Mouse (Mus musculus) forebrain, embryonic 16.5 days (tissue): Measurements from ENCODE around the gene Mid1. TPM values are rescaled to one million over a fixed set of nuclear protein-coding genes. Genes with fewer than 3 reads are reported as not detected.
A peak's percentile ranks its signal among the peaks of the same experiment; 100 is the strongest.
"Not testable (repeated sequence)": the region's sequence is repeated elsewhere in the genome, so short reads cannot be mapped to it uniquely, and the experiment has no call there.

Experiments used
- ATAC-seq: fragments of 200-750 bp; cut with Nextera tagmentation; 2 replicates; pipeline ENCODE4 v1.8.0; 2017; ENCODE audit warnings: mild to moderate bottlenecking, moderate library complexity
- H3K27ac ChIP-seq: fragments of 300-500 bp; sonication (generic); 2 replicates; pipeline ENCODE4 v1.5.1; 2014; ENCODE audit warnings: low read length, control low read depth
- H3K27me3 ChIP-seq: fragments of 300-500 bp; sonication (generic); replicated peaks from 2 replicates; pipeline ENCODE4 v1.6.1; 2014; ENCODE audit warnings: low read length; ENCODE audit not compliant: control insufficient read depth, insufficient read depth
- H3K36me3 ChIP-seq: fragments of 300-500 bp; sonication (generic); 2 replicates; pipeline ENCODE4 v1.6.1; 2014; ENCODE audit not compliant: control insufficient read depth, insufficient read depth
- H3K4me1 ChIP-seq: fragments of 300-500 bp; sonication (generic); replicated peaks from 2 replicates; pipeline ENCODE4 v1.6.1; 2014; ENCODE audit warnings: low read length; ENCODE audit not compliant: control insufficient read depth, insufficient read depth
- H3K4me2 ChIP-seq: fragments of 300-500 bp; sonication (generic); 2 replicates; pipeline ENCODE4 v1.6.1; 2014; ENCODE audit warnings: mild to moderate bottlenecking, low read length, control low read depth
- H3K4me3 ChIP-seq: fragments of 300-500 bp; sonication (generic); replicated peaks from 2 replicates; pipeline ENCODE4 v1.5.1; 2014; ENCODE audit warnings: mild to moderate bottlenecking, low read length, control low read depth
- H3K9ac ChIP-seq: fragments of 300-500 bp; sonication (generic); replicated peaks from 2 replicates; pipeline ENCODE4 v1.6.1; 2014; ENCODE audit warnings: low read depth, low read length, control low read depth
- H3K9me3 ChIP-seq: fragments of 300-500 bp; sonication (generic); 2 replicates; pipeline ENCODE4 v1.6.1; 2016; ENCODE audit warnings: low read length; ENCODE audit not compliant: control insufficient read depth
- WGBS: fragments of 180-500 bp; shearing (Covaris S2); extraction: QIAGEN DNeasy Blood & Tissue Kit; methylation state at CpG from one replicate; pipeline ENCODE4 v1.1.7; 2014; 5-methylcytosine and 5-hydroxymethylcytosine counted together
- polyA plus RNA-seq: library from polyadenylated mRNA; unstranded; fragments of >200 nt; fragmentation: Nextera tagmentation; extraction: Ambion mirVana; gene quantifications from 2 replicates; pipeline ENCODE4 v1.2.1, GENCODE M21; 2015

Gene Mid1
- polyA plus RNA-seq, 1 experiment from 2014 or later = 10.0 TPM

DNA sequence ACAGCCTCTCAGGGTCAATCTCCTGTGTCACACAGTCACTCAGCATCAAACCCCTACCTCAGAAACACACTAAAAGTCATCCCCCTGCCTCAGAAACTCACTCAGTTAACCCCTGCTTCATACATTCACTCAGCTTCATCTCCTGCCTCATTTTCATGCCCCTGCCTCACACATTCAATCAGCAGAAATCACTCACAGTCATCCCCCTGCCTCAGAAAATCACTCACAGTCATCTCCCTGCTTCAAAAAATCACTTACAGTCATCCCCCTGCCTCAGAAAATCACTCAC, 323.1 kb downstream of the Mid1 start:
- not testable (repeated sequence) for H3K27me3 ChIP-seq, ATAC-seq, H3K4me3 ChIP-seq, H3K27ac ChIP-seq, H3K9ac ChIP-seq, H3K36me3 ChIP-seq, H3K4me1 ChIP-seq, H3K4me2 ChIP-seq
- H3K9me3 ChIP-seq = peaks cover 18% of the 10 kb centered on the region

DNA sequence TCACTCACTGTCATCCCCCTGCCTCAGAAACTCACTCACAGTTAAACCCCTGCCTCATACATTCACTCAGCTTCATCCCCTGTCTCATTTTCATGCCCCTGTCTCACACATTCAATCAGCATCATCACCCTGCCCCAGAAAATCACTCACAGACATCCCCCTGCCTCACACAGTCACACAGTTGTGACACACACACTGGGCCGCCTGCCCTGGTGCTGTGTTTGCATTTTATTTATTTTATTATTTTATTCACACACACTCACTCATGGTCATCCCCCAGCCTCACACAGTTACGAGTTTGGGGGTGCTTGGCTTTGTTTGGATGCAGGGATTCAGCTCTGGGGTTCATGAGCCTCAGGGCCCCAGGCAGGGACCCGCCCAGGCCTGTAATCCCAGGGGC, 323.6 kb downstream of the Mid1 start:
- H3K9me3 ChIP-seq = peaks cover 18% of the 10 kb centered on the region
- WGBS = 20% methylated on average over 3 of the region's 3 CpGs
- ATAC-seq, H3K4me3 ChIP-seq, H3K4me1 ChIP-seq, H3K27ac ChIP-seq, H3K4me2 ChIP-seq, H3K9ac ChIP-seq, H3K27me3 ChIP-seq, H3K36me3 ChIP-seq: not testable (repeated sequence)

DNA sequence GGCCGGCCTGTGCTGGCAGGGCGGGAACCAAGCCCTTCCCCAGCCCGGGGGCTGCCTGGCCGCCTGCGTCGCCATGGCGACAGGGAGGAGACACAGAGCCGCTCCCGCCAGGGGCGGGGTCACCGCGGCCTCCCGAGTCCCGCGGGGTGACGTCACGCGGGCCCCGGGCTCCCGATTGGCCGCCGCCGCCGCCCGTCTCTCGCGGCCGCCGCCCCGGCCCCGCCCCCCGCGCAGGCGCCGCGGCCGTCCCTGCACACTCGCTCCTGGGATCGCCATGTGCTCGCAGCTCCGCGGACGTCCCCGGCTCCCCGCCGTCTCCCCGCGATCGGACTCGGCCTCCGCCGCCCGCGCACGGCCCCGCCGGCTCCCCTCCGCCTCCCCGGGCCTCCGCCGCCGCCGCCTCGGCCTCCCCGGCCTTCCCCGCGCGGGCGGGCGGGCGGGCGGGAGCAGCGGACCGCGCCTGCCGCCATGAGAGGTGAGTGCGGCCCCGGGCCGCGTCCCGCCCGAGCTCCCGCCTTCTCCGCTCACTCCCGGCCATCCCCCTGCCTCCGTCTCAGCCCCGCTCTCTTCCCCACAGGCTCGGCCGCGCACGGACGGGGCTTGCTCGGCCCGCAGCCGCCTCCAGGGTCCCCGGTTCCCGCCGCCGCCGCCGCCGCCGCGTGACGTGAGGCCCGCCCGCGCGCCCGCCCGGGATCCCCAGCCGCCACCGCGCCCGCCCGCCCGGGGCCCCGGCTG, 324.2 kb downstream of the Mid1 start, which contains the start of gene Gm21887:
TSS of gene Gm21887 (plus strand) at position 644 of the 735 bp plus-strand sequence.
- H3K9ac ChIP-seq = peak within 1 kb of the TSS; percentile 63
- H3K27me3 ChIP-seq, H3K36me3 ChIP-seq, H3K4me1 ChIP-seq: not testable (repeated sequence)
- peak; percentile 85 for ATAC-seq
- peaks cover 18% of the 10 kb centered on the region for H3K9me3 ChIP-seq
- H3K4me3 ChIP-seq = peak within 1 kb of the TSS; percentile 48
- peak within 1 kb of the TSS; percentile 77 for H3K27ac ChIP-seq
- WGBS = 55% methylated on average over 116 of the region's 118 CpGs
- H3K4me2 ChIP-seq = peak within 1 kb of the TSS; percentile 36

DNA sequence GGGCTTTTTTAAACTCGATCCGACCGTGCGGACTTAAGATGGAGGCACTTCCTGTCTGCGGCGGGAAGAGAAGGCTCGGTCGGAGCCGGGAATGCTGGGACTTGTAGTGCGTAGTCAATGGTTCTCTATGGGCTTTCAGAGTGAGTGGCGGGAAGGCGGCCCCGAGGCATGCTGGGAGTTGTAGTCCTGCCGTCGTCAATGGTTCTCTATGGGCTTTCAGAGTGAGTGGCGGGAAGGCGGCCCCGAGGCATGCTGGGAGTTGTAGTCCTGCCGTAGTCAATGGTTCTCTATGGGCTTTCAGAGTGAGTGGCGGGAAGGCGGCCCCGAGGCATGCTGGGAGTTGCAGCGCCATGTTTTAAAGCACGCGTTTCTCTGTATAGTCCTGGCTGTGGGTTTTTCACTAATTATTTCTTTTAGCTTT, 324.8 kb downstream of the Mid1 start:
- peak overlapping the region; percentile 77 for H3K27ac ChIP-seq
- H3K4me2 ChIP-seq, H3K36me3 ChIP-seq, H3K27me3 ChIP-seq, H3K4me1 ChIP-seq: not testable (repeated sequence)
- WGBS = 52% methylated on average over 25 of the region's 25 CpGs
- ATAC-seq = peak; percentile 96
- H3K9ac ChIP-seq = peak overlapping the region; percentile 63
- H3K4me3 ChIP-seq = peak overlapping the region; percentile 48
- H3K9me3 ChIP-seq = peaks cover 18% of the 10 kb centered on the region

DNA sequence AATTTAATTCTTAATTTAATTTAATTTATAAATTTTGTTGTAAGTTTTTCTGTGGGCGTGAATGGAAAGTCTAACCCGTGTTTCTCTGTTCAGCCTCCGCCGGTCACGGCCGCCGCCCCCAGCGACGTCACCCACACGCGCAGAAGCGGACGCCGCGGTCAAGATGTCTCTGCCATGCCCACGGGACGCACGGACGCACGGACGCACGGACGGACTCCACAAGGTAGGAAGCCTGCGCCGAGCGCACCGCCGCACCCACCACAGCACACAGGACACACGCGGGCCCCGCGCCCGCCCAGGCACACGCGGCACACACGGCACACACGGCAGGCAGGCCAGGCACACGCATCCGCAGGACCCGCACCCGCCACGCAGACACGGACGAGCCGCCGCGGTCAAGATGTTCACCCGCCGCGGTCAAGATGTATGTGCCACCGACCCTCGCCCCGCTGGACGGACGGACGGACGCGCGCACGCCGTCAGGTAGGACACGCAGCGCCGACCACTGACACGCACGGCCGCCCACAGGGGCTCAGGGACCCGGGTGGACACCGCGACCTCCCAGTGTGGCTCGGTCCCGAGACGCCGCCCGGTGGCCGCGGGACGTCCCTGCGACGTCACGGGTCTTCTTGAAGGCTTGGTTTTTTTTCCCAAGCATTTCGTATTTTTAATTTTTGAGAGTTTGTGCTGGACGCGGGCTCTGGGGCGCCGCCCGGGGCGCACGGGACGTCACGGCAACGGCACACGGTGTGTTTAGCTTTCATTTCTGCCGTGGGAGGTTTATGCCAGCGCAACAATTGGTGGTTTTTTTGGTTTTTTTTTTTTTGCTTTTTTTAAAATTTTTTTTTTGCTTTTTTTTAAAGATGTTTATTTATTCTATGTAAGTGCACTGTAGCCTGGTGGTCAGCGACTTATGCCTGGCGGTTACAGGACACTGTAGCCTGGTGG, 325.9 kb downstream of the Mid1 start:
- not testable (repeated sequence) for H3K27me3 ChIP-seq, H3K9ac ChIP-seq, H3K27ac ChIP-seq, H3K4me1 ChIP-seq, H3K36me3 ChIP-seq
- peak; percentile 2; the same call in 1 of the 2 replicates for ATAC-seq
- peak overlapping the region; percentile 10; the same call in 1 of the 2 replicates for H3K4me3 ChIP-seq
- peaks cover 18% of the 10 kb centered on the region for H3K9me3 ChIP-seq
- H3K4me2 ChIP-seq = peak overlapping the region; percentile 36
- WGBS = 83% methylated on average over 97 of the region's 97 CpGs

DNA sequence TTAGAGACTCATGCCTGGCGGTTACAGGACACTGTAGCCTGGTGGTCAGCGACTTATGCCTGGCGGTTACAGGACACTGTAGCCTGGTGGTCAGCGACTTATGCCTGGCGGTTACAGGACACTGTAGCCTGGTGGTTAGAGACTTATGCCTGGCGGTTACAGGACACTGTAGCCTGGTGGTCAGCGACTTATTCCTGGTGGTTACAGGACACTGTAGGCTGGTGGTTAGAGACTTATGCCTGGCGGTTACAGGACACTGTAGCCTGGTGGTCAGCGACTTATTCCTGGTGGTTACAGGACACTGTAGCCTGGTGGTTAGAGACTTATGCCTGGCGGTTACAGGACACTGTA, 326.5 kb downstream of the Mid1 start:
- ATAC-seq, H3K9ac ChIP-seq, H3K4me1 ChIP-seq, H3K36me3 ChIP-seq, H3K4me2 ChIP-seq, H3K27me3 ChIP-seq, H3K27ac ChIP-seq, H3K4me3 ChIP-seq: not testable (repeated sequence)
- 100% methylated on average over 1 of the region's 10 CpGs for WGBS
- H3K9me3 ChIP-seq = peaks cover 18% of the 10 kb centered on the region

DNA sequence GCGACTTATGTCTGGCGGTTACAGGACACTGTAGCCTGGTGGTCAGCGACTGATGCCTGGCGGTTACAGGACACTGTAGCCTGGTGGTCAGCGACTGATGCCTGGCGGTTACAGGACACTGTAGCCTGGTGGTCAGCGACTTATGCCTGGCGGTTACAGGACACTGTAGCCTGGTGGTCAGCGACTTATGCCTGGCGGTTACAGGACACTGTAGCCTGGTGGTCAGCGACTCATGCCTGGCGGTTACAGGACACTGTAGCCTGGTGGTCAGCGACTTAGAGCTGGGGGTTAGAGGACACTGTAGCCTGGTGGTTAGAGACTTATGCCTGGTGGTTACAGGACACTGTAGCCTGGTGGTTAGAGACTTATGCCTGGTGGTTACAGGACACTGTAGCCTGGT, 328.4 kb downstream of the Mid1 start:
- WGBS = no CpG with 5 or more reads among the region's 13 CpGs
- H3K4me3 ChIP-seq, H3K27me3 ChIP-seq, H3K9ac ChIP-seq, H3K4me1 ChIP-seq, H3K4me2 ChIP-seq, H3K27ac ChIP-seq, ATAC-seq: not testable (repeated sequence)
- H3K36me3 ChIP-seq = peaks cover 12% of the 10 kb centered on the region
- peaks cover 20% of the 10 kb centered on the region for H3K9me3 ChIP-seq

DNA sequence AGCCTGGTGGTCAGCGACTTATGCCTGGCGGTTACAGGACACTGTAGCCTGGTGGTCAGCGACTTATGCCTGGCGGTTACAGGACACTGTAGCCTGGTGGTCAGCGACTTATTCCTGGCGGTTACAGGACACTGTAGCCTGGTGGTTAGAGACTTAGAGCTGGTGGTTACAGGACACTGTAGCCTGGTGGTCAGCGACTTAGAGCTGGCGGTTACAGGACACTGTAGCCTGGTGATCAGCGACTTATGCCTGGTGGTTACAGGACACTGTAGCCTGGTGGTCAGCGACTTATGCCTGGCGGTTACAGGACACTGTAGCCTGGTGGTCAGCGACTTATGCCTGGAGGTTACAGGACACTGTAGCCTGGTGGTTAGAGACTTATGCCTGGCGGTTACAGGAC, 329.0 kb downstream of the Mid1 start:
- not testable (repeated sequence) for H3K27me3 ChIP-seq, H3K4me2 ChIP-seq, H3K9ac ChIP-seq, H3K4me1 ChIP-seq, ATAC-seq, H3K27ac ChIP-seq, H3K4me3 ChIP-seq
- Histone ChIP-seq H3K9me3 (peaks cover 25% of the 10 kb centered on the region), H3K36me3 (peaks cover 16% of the 10 kb centered on the region)
- 86% methylated on average over 4 of the region's 13 CpGs for WGBS

DNA sequence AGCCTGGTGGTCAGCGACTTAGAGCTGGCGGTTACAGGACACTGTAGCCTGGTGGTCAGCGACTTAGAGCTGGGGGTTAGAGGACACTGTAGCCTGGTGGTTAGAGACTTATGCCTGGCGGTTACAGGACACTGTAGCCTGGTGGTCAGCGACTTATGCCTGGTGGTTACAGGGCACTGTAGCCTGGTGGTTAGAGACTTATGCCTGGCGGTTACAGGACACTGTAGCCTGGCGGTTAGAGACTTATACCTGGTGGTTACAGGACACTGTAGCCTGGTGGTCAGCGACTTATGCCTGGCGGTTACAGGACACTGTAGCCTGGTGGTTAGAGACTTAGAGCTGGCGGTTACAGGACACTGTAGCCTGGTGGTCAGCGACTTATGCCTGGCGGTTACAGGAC, 330.9 kb downstream of the Mid1 start:
- not testable (repeated sequence) for H3K27ac ChIP-seq, H3K27me3 ChIP-seq, H3K9ac ChIP-seq, ATAC-seq, H3K4me1 ChIP-seq, H3K4me3 ChIP-seq, H3K4me2 ChIP-seq
- Histone ChIP-seq H3K36me3 (peaks cover 16% of the 10 kb centered on the region), H3K9me3 (peaks cover 20% of the 10 kb centered on the region)
- WGBS = 85% methylated on average over 10 of the region's 12 CpGs
